Mouse (Mus musculus): ENCODE data around the gene Ggt6. TPM values are rescaled to one million over a fixed set of nuclear protein-coding genes. Genes with fewer than 3 reads are reported as not detected.

The Ggt6 gene
- 0.15 and 0.22 TPM in 2 replicates for polyA plus RNA-seq (2012; rRNA removed)

- no peak for DNase-seq (ENCODE audit: extremely low spot score in 1 of 2, low spot score in 1 of 2)
Measured at GRCm38 (mm10) chr11:72434963-72435693, at the start of gene Ggt6. TSS of gene Ggt6 (plus strand) at chr11:72435526.

GRCm38 (mm10) chr11:72388113-72388529 lies 47.2 kb upstream of the Ggt6 start:
- DNase-seq (ENCODE audit: extremely low spot score in 1 of 2, low spot score in 1 of 2), result no peak

GRCm38 (mm10) chr11:72389407-72390142 lies 45.8 kb upstream of the Ggt6 start:
- DNase-seq (ENCODE audit: extremely low spot score in 1 of 2, low spot score in 1 of 2), result no peak

- DNase-seq (ENCODE audit: extremely low spot score in 1 of 2, low spot score in 1 of 2), result no peak
Measured at GRCm38 (mm10) chr11:72391181-72391580, 44.1 kb upstream of the Ggt6 start.

- DNase-seq (ENCODE audit: extremely low spot score in 1 of 2, low spot score in 1 of 2), result no peak
Measured at GRCm38 (mm10) chr11:72393243-72393642, 42.1 kb upstream of the Ggt6 start.

- DNase-seq (ENCODE audit: extremely low spot score in 1 of 2, low spot score in 1 of 2), result no peak
Measured at GRCm38 (mm10) chr11:72393669-72394068, 41.7 kb upstream of the Ggt6 start.

GRCm38 (mm10) chr11:72394694-72395093 lies 40.6 kb upstream of the Ggt6 start:
- DNase-seq (ENCODE audit: extremely low spot score in 1 of 2, low spot score in 1 of 2), result no peak

- DNase-seq (ENCODE audit: extremely low spot score in 1 of 2, low spot score in 1 of 2), result no peak
Measured at GRCm38 (mm10) chr11:72395652-72396051, 39.7 kb upstream of the Ggt6 start.

- DNase-seq (ENCODE audit: extremely low spot score in 1 of 2, low spot score in 1 of 2), result no peak
Measured at GRCm38 (mm10) chr11:72396621-72397020, 38.7 kb upstream of the Ggt6 start.

GRCm38 (mm10) chr11:72397072-72397471 lies 38.3 kb upstream of the Ggt6 start:
- DNase-seq (ENCODE audit: extremely low spot score in 1 of 2, low spot score in 1 of 2), result peak in 1 of 2 experiments; percentile 7

- DNase-seq (ENCODE audit: extremely low spot score in 1 of 2, low spot score in 1 of 2), result no peak
Measured at GRCm38 (mm10) chr11:72397811-72398525, 37.4 kb upstream of the Ggt6 start.

GRCm38 (mm10) chr11:72401068-72401467 lies 34.3 kb upstream of the Ggt6 start:
- no peak for DNase-seq (ENCODE audit: extremely low spot score in 1 of 2, low spot score in 1 of 2)

GRCm38 (mm10) chr11:72402017-72402416 lies 33.3 kb upstream of the Ggt6 start:
- DNase-seq (ENCODE audit: extremely low spot score in 1 of 2, low spot score in 1 of 2), result no peak

- no peak for DNase-seq (ENCODE audit: extremely low spot score in 1 of 2, low spot score in 1 of 2)
Measured at GRCm38 (mm10) chr11:72402969-72403368, 32.4 kb upstream of the Ggt6 start.

GRCm38 (mm10) chr11:72405532-72405931 lies 29.8 kb upstream of the Ggt6 start:
- no peak for DNase-seq (ENCODE audit: extremely low spot score in 1 of 2, low spot score in 1 of 2)

GRCm38 (mm10) chr11:72406079-72406675 lies 29.1 kb upstream of the Ggt6 start:
- DNase-seq (ENCODE audit: extremely low spot score in 1 of 2, low spot score in 1 of 2), result no peak

GRCm38 (mm10) chr11:72407081-72407480 lies 28.2 kb upstream of the Ggt6 start:
- DNase-seq (ENCODE audit: extremely low spot score in 1 of 2, low spot score in 1 of 2), result no peak

GRCm38 (mm10) chr11:72407574-72407973 lies 27.8 kb upstream of the Ggt6 start:
- DNase-seq (ENCODE audit: extremely low spot score in 1 of 2, low spot score in 1 of 2), result no peak

GRCm38 (mm10) chr11:72408451-72409170 lies 26.7 kb upstream of the Ggt6 start:
- DNase-seq (ENCODE audit: extremely low spot score in 1 of 2, low spot score in 1 of 2), result no peak

GRCm38 (mm10) chr11:72409649-72410385 lies 25.5 kb upstream of the Ggt6 start:
- no peak for DNase-seq (ENCODE audit: extremely low spot score in 1 of 2, low spot score in 1 of 2)
